Mouse (Mus musculus) lung, embryonic 14.5 days (tissue): ENCODE measurements at regions not wholly inside any gene's neighbourhood (a gene's known extent, or its start where the extent isn't known, plus 50 kb on each side); places are given as distances from the start of the nearest gene placed in this dataset.

ENCODE experiments used
- ATAC-seq: fragments of 200-750 bp; cut with Nextera tagmentation; 2 replicates; pipeline ENCODE4 v1.8.0; 2017; ENCODE audit warnings: mild to moderate bottlenecking, moderate TSS enrichment, moderate library complexity; ENCODE audit not compliant: insufficient read depth
- DNase-seq: peaks from one replicate; pipeline ENCODE4 v3.0.0-alpha.2; 2015
- H3K27ac ChIP-seq: fragments of 300-500 bp; sonication (generic); 2 replicates; pipeline ENCODE4 v1.5.1; 2014; ENCODE audit warnings: low read depth, mild to moderate bottlenecking, moderate library complexity
- H3K27me3 ChIP-seq: fragments of 300-500 bp; sonication (generic); 2 replicates; pipeline ENCODE4 v1.6.1; 2014; ENCODE audit warnings: low read length, control low read depth; ENCODE audit not compliant: insufficient read depth
- H3K36me3 ChIP-seq: fragments of 300-500 bp; sonication (generic); 2 replicates; pipeline ENCODE4 v1.6.1; 2014; ENCODE audit warnings: control low read depth; ENCODE audit not compliant: insufficient read depth
- H3K4me1 ChIP-seq: fragments of 300-500 bp; sonication (generic); 2 replicates; pipeline ENCODE4 v1.6.1; 2014; ENCODE audit warnings: antibody characterized with exemption, control low read depth; ENCODE audit not compliant: insufficient read depth
- H3K4me2 ChIP-seq: fragments of 300-500 bp; sonication (generic); 2 replicates; pipeline ENCODE4 v1.6.1; 2014; ENCODE audit warnings: mild to moderate bottlenecking
- H3K4me3 ChIP-seq: fragments of 300-500 bp; sonication (generic); 2 replicates; pipeline ENCODE4 v1.5.1; 2014; ENCODE audit warnings: low read depth, low read length
- H3K9ac ChIP-seq: fragments of 300-500 bp; sonication (generic); 2 replicates; pipeline ENCODE4 v1.6.1; 2014
- H3K9me3 ChIP-seq: fragments of 300-500 bp; sonication (generic); 2 replicates; pipeline ENCODE4 v1.6.1; 2016; ENCODE audit warnings: low read depth, low read length, control low read depth
- CTCF ChIP-seq: IDR thresholded peaks from 2 replicates; pipeline ENCODE4 v1.5.1; 2016; ENCODE audit warnings: antibody characterized with exemption, low read depth
- WGBS: fragments of 180-500 bp; shearing (Covaris S2); extraction: QIAGEN DNeasy Blood & Tissue Kit; methylation state at CpG from one replicate; pipeline ENCODE4 v1.1.7; 2014; 5-methylcytosine and 5-hydroxymethylcytosine counted together

- no peak overlapping the region for H3K4me3 ChIP-seq
- H3K27me3 ChIP-seq: no peaks in the 10 kb centered on the region
- peak; percentile 64 for DNase-seq
- peak overlapping the region; percentile 3; the same call in 1 of the 2 replicates for H3K4me2 ChIP-seq
- peak overlapping the region; percentile 56 for H3K27ac ChIP-seq
- no peak for TF ChIP-seq CTCF
- ATAC-seq: peak; percentile 76
- H3K4me1 ChIP-seq: no peaks in the 10 kb centered on the region; the same call in 1 of the 2 replicates
- no peak overlapping the region for H3K9ac ChIP-seq
- H3K36me3 ChIP-seq: no peaks in the 10 kb centered on the region
- WGBS: 27% methylated on average over 17 of the region's 17 CpGs
- H3K9me3 ChIP-seq: no peaks in the 10 kb centered on the region
Measured at GRCm38 (mm10) chr13:51911296-51911998, 65.0 kb downstream of the Gadd45g start.

GRCm38 (mm10) chr13:51912477-51912876, 66.0 kb downstream of the Gadd45g start:
- Histone ChIP-seq H3K36me3 (no peaks in the 10 kb centered on the region), H3K4me2 (no peak overlapping the region), H3K9me3 (no peaks in the 10 kb centered on the region), H3K27ac (peak overlapping the region; percentile 56; the same call in 1 of the 2 replicates), H3K27me3 (no peaks in the 10 kb centered on the region), H3K9ac (no peak overlapping the region), H3K4me1 (no peaks in the 10 kb centered on the region; the same call in 1 of the 2 replicates), H3K4me3 (no peak overlapping the region)
- no peak for DNase-seq
- TF ChIP-seq CTCF: no peak
- 74% methylated on average over 5 of the region's 5 CpGs for WGBS
- no peak for ATAC-seq

GRCm38 (mm10) chr13:51912994-51913393, 66.5 kb downstream of the Gadd45g start:
- Histone ChIP-seq H3K36me3 (no peaks in the 10 kb centered on the region), H3K9ac (no peak overlapping the region), H3K27me3 (no peaks in the 10 kb centered on the region), H3K27ac (no peak overlapping the region), H3K4me1 (no peaks in the 10 kb centered on the region; the same call in 1 of the 2 replicates), H3K9me3 (no peaks in the 10 kb centered on the region), H3K4me3 (no peak overlapping the region), H3K4me2 (no peak overlapping the region)
- no peak for TF ChIP-seq CTCF
- DNase-seq (no peak), ATAC-seq (no peak)
- WGBS: 86% methylated on average over 3 of the region's 3 CpGs

- Histone ChIP-seq H3K27ac (no peak overlapping the region), H3K9ac (no peak overlapping the region), H3K4me3 (no peak overlapping the region), H3K4me2 (no peak overlapping the region), H3K36me3 (no peaks in the 10 kb centered on the region), H3K9me3 (no peaks in the 10 kb centered on the region), H3K4me1 (peaks cover 22% of the 10 kb centered on the region), H3K27me3 (0 out of 2 replicates have a peak, but pooled peaks cover 3% of the 10 kb centered on the region)
- DNase-seq: no peak
- WGBS: 55% methylated on average over 15 of the region's 15 CpGs
- ATAC-seq: no peak
- no peak for TF ChIP-seq CTCF
Measured at GRCm38 (mm10) chr13:51916666-51917240, 70.3 kb downstream of the Gadd45g start.

GRCm38 (mm10) chr13:51917658-51918057, 71.2 kb downstream of the Gadd45g start:
- no peaks in the 10 kb centered on the region for H3K9me3 ChIP-seq
- no peak overlapping the region for H3K4me3 ChIP-seq
- peaks cover 22% of the 10 kb centered on the region for H3K4me1 ChIP-seq
- H3K4me2 ChIP-seq: no peak overlapping the region
- 68% methylated on average over 7 of the region's 7 CpGs for WGBS
- ATAC-seq: no peak
- H3K9ac ChIP-seq: no peak overlapping the region
- no peak overlapping the region for H3K27ac ChIP-seq
- TF ChIP-seq CTCF: no peak
- no peaks in the 10 kb centered on the region for H3K36me3 ChIP-seq
- 0 out of 2 replicates have a peak, but pooled peaks cover 3% of the 10 kb centered on the region for H3K27me3 ChIP-seq
- no peak for DNase-seq

GRCm38 (mm10) chr13:51918108-51918507, 71.6 kb downstream of the Gadd45g start:
- H3K27me3 ChIP-seq: 0 out of 2 replicates have a peak, but pooled peaks cover 3% of the 10 kb centered on the region
- no peak overlapping the region for H3K9ac ChIP-seq
- no peak for ATAC-seq
- DNase-seq: no peak
- no peak overlapping the region for H3K4me2 ChIP-seq
- H3K27ac ChIP-seq: no peak overlapping the region
- peaks cover 22% of the 10 kb centered on the region for H3K4me1 ChIP-seq
- no peaks in the 10 kb centered on the region for H3K9me3 ChIP-seq
- H3K36me3 ChIP-seq: no peaks in the 10 kb centered on the region
- WGBS: 65% methylated on average over 8 of the region's 8 CpGs
- TF ChIP-seq CTCF: no peak
- H3K4me3 ChIP-seq: no peak overlapping the region

- Histone ChIP-seq H3K27ac (no peak overlapping the region), H3K27me3 (0 out of 2 replicates have a peak, but pooled peaks cover 3% of the 10 kb centered on the region), H3K9ac (no peak overlapping the region), H3K4me2 (no peak overlapping the region), H3K9me3 (no peaks in the 10 kb centered on the region), H3K36me3 (no peaks in the 10 kb centered on the region), H3K4me3 (no peak overlapping the region), H3K4me1 (peaks cover 22% of the 10 kb centered on the region)
- DNase-seq (no peak), ATAC-seq (no peak)
- 43% methylated on average over 10 of the region's 10 CpGs for WGBS
- TF ChIP-seq CTCF: no peak
Measured at GRCm38 (mm10) chr13:51918781-51919170, 72.3 kb downstream of the Gadd45g start.
